Mouse (Mus musculus): Measurements from ENCODE around the gene Tbx1.

The Tbx1 gene

DNA sequence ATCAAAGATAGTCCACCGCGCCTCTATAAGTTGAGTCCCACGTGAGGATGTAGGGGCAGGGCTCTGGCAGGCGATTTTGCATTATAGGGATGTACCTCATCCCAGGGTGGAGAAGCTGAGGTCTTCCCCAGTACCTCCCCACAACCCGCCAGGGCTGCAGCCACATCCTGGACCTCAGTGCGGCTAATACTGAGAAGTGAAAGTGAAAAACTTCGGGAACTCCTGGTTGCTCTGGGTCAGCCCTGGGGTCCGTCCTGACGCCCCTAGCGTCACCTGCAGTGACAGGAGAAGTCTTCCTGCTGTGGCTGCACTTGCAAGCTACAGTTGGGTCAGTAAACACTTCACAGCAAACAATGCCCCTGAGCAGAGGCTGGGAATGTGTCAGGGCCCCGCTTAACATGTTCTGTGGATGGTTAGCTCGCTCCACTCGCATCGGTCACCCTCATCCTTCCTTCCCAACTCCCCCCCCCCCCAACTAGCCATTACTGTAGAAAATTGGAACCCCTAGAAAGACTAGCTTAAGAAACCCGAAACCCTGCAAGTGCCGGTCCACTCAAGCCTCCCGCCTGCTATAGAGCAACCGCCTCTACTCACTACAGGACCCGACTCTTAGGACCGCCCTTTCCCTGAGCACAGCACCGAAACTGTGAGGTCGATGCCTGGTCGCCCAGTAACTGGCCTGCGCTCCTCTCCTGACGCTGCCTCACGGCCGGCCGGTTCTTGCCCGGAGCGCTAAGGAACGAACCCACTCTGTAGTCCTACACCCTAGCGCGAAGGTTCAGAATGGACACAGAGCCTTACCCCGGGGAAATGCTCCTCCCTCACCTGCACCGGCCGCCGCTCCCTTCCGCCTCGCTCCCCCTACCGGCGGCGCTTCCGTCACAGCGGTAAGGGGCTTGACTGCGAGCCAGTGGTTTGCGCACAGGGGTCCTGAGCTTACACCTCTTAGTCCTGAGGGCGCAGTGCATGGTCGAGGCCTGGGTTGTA is at the start of gene Tbx1:
Gene Tbx1, minus strand, starts transcription at position 868 of the 987 bp plus-strand sequence.
- DNase-seq, result peak in 1 of 2 experiments; percentile 43

DNA sequence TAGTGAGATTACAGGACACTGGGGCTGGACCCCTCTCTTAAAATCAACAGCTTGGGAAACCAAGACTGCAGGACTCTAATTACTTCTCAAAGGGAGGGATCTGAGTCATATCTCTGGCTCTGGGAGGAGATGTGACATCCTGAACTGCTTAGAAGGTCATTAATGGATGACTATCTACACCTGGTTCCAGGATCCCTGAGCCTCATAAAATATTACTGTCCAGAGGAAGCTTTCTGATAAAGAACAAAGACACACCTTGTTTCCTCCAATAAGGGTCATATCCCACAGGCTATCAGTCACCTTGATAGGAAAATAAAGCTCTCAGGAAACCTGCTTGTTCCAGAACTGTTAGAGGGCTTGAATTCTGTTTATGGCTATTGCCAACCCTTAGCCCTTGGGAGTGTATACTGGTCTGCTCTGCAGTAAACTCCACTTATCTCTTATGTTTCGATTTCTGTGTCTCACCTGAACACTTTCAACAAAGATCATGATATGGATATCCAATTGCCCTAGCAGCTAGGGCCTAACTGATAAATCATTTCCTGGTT is 49.0 kb upstream of the Tbx1 start:
- DNase-seq, result no peak

DNA sequence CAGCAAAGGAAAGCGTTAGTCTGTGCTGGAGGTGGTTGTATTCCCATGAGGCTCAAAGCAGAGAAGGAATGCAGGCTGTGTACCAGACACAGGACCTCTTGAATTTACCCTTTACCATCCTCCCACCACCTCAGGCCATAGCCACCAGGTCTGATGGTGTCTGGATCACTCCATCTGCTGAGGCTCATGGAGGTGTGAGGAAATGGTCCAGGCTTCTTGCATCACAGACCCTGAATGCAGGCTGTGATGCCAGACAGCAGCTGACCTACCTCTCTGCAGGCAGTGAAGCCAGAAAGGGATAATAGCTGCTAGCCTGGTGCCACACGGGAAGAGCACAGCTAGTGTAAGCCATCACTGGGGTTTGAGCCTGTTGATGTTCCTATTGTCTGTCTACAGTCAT is 47.9 kb upstream of the Tbx1 start:
- no peak for DNase-seq

DNA sequence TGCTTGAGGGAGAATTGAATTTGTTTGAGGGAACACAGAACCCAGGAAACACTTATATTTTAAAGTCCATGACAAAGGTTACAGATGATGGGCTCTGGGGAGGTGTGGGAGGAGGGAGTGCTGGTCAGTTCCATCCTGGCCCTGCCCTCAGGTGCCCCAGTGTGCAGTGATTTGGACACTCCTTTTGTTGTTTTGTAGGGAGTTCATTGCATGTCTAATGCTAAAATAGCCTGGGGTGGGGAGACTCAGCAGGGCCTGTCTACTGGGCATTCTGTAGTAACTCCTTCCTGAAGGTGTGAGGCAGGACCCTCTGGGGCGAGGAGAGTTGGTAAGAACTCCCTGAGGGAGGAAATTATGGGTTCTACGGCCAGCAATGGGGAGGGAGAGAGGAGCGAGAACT is 46.3 kb upstream of the Tbx1 start:
- DNase-seq, result no peak

DNA sequence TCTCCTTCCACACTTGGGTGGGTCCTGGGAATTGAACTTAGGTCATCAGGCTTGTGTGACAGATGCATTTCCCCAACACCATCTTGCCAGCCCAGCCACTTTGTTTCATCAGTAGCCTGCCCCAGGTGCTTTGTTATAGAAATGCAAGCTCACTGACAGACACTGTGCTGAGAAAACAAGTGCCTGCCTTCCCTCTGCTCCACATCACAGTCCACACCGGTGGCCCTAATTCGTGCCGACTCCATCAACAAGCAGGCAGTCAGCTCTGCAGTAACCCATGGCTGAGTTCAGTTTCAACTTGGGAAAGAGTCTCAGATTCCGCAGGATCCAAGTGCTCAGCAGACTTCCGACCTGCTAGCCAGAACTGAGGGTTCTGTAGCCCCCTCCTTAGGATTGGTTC is 45.9 kb upstream of the Tbx1 start:
- DNase-seq, result no peak

DNA sequence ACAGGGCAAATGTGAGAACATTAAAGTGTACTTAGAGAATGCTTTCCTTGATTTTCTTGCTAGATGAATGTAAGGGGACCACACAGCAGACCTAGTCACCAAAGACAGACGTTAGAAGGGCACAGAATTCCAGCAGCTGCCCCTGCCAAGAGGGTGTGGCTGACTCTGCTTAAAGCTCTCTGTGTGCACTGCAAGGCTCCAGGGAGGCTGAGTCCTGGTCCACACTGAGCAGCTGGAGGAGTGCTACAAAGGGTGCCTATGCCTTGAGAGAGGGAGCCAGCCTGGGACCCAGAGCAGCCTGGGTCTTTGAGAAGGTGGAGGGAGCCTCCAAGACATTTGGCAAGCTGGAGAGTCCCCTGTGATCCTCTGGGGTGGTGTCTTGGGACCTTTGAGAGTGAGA is 42.9 kb upstream of the Tbx1 start:
- no peak for DNase-seq

DNA sequence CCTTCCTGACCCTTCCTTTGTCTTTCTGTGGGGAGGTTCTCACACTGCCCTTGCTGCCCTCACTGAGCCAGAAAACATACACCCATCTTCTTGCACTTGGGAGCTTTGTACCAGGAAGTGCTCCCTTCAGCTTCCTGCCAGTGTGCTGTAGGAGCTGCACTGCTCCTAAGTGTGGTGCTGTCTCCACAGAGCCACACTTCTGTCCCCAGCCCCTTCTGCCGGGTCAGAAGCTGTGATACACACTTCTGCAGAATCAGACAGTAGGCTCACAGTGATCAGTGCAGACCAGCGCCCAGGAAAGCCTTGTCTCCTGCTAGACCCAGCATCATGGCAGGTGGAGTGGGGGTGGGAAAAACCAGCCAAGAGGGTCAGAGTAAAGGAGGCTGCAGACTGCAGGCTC is 42.3 kb upstream of the Tbx1 start:
- DNase-seq, result no peak

DNA sequence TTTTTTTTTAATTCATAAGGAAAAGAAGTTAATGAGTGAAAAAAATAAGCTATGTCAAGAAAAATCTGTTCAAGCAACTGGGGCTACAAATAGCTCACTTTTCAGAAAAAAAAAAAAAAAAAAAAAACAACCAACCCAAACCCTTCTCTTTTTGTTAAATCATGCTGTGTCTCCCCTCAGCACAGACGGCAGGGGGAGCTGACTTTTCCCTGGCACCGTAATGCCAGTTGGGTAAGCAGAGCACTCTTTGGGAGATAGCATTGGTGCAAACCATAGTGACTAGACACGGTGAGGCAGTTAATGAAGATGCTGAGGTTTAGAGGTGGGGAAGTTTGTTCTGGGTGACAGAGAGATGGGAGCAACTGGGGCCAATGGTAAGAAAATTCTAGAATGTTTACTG is 41.6 kb upstream of the Tbx1 start:
- DNase-seq, result no peak

DNA sequence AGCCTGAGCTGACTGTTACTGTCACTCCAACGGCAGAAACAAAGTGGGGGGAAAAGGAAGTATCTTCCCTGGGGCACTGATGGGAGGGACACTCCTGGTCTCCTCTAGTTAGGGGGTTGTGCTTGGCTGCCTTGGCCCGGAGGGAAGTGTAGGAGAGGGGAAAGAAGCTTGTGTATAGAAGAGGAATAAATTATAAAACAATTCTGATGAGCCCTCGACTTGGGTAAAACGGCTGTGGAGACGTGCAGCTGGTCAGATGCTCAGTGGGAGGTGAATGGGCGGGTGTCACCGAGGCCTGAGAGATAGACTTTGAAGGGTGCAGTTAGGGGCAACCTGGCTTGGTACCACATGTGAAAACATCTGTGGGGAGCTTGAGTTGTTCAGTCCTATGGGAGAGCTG is 40.7 kb upstream of the Tbx1 start:
- no peak for DNase-seq

DNA sequence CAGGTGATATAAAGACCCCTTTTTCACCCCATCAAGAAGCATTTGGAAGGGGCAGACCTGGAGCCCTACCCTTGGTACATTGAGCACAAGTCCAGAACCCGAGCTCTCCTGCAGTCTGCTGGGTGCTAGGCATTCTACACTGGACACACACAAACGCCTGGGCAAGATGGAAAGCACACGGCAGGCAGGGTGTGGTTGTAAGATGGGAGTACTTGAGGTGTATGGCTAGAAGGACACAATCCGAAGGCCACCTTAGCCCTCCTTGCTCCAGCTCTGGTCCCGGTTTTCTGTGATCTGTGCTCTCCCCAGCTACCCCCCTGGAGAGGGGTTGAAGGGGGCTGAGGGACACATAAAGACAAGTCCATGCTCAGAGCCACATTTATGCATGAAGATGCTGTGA is 39.8 kb upstream of the Tbx1 start:
- DNase-seq, result no peak

DNA sequence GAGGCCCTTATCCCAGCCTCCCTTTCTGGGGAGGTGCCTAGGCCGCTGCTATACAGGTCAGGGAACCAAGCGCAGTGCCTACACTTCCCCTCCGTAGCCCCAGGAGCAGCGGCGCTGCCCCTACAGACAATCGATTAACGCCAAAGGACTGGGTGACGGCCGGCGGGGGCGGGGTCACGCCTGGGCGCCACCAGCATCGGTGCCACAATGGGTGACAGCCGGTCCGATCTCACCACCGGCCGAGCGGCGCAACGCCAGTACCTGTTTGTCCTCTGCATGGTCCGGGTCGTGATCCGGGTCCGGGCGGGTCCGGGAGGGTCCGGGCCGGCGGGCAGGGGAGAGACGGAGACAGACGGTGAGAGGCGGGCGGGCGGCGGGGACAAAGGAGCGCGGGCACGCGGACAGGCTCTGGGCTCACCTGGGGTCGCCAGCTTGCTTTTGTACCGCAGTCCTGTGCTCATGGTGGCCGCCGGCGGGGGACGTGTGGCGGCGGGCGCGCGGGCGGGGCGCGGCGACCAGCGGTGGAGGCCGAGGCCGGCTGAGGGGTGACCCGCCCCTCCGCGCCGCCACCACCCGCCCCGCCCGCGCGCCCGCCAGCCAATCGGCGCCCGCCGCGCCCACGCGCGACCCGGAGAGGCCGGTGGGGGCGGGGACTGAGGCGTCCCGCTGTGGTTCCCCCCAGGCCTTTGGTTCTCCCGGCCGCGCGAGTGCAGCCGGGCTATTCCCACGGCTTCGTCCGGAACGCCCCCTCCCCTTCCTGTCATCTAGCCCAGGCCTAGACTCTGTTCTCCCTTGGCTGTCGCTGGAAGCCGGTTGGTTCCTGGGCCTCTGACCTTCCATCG is 39.1 kb upstream of the Tbx1 start, which contains the start of gene Sept5:
Gene Sept5, minus strand, starts transcription at position 565 of the 842 bp plus-strand sequence.
- DNase-seq, result peak in 1 of 2 experiments; percentile 41

DNA sequence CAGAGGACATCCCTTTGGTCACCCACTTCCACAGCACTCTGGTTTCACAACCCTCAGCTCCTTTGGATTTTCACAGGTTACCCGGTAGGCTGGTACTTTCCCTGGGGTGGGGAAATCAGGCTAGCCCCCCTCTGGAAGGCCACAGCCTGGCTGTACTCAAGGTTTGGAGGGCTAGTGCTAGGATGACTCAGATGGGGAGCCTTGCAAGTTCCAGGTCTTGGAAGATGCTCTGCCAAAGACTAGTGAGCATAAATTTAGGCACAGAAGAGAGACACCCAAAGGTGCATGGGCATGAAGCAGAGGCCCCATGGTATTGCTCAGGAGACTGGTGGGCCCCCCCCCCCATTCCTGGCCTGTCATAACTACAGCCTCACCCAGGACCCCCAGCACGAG is 38.5 kb upstream of the Tbx1 start:
- DNase-seq, result no peak

DNA sequence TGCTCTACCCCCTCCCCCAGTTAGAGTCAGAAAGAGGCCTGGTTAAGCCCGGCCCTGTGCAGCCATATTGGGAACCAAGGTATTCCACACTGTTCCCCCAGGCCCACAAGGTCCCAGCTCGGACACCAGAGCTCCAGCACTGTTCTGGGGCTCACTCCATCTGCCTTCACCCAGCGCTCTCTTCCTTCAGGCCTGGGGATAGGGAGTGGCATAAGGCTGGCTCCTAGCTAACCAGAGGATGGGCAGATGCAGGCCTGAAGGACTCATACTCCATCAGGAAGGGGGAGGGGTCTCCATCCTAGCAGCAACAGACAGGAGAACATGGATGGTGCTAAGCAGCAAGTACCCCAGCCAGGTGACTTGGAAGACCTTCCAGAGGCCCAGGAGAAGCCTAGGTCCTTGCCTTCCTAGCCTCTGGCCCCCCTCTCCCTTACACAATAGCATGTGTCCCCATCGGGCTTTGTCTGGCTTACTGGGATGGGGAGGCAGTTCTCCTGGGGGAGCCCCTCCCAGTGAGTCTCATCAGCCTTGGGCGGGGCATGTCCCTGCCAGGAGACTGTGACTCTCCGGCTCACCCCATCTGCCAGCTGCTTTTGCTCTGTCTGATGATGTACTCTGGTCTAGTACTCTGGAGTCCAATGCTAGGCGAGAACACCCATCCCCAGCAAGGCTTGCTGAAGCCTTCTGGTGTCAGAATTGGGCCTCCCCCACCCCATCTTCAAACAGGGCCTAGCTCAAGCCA is 37.9 kb upstream of the Tbx1 start:
- no peak for DNase-seq

DNA sequence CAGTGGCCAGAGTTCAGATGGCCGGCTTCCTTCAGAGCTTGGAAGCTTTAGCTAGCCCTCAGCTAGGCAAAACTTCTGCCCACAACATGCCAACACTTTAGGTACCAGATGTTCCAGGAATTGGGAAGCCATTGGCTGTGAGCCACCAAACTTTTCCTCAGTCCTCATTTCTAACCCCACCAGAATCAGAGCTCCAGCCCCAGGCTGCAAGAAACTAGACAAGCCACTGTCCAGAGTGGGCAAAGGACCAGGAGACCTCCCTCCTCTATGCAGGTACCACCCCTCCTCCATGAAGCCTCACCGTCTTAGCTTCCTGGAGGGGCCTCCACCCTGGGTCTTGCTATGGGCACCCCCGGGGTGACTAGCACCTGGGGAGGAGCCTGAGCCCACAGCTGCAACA is 36.7 kb upstream of the Tbx1 start:
- no peak for DNase-seq

DNA sequence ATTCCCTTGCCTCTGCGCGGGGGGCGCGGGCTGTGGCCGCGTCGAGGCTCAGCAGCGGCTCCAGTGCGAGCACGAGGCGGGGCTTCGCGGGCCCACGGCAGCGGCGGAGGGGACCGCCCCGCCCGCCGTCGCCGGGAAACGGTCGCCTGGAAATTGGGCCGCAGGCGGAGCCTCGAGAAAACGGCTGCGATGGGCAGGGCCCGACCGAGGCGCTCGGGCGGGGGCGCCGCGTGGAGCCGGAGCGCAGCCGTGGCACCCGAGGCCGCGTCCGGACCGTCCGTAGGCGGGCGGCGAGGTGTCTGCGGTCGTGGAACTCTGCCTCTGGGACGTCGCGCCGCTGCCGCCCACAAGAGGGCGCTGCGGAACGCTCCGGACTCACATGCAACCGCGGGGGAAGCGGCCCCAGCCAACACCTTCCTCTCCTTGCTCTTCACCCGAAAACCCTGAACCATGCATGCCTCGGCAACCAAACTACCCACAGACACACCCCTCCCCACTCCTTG is 36.0 kb upstream of the Tbx1 start, which contains the start of gene Gm49601:
Gene Gm49601, minus strand, starts transcription at position 52 of the 503 bp plus-strand sequence.
- DNase-seq, result peak; percentile 59 to 78

DNA sequence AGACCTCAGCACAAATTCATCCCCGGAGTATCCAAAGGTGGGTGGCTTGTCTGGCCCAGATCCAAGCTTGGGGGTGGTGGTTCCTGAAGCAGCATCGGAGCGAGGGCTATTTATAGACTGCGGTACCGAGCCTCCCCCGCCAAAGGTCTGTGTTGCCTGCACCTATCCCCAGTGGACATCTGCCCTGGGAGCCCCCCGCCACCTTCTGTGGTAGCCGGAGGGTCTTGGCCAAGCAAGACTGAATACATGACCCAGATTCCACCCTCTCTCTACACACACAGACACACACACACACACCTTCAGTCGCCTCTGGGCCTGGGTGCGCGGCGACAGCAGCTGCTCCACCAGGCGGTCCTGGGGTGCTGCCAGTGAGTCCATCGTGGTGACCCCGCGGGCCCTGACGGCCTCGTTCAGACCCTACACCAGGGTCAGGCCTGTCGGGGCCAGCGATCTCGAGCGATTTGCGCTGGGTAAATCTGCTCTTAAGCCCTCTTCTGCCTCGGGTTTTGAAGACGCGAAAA is 35.4 kb upstream of the Tbx1 start:
- no peak for DNase-seq

DNA sequence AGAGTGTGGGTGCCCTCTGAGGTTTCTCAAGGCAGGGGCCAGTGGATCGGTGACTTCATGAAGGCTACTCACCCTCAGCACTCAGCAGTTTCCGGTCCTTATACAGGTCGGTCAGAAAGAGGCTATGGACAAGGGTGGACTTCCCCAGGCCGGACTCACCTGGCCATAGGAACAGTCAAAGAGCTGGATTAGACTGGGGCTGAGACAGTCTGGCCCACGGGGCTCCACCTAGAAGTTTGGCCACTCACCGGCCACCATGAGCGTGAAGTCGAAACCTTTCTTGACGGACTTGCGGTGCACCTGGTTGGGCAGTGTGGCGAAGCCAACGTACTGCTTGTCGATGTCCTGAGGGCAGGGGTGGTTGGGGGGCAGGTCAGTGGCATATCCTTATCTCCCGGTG is 34.6 kb upstream of the Tbx1 start:
- no peak for DNase-seq

DNA sequence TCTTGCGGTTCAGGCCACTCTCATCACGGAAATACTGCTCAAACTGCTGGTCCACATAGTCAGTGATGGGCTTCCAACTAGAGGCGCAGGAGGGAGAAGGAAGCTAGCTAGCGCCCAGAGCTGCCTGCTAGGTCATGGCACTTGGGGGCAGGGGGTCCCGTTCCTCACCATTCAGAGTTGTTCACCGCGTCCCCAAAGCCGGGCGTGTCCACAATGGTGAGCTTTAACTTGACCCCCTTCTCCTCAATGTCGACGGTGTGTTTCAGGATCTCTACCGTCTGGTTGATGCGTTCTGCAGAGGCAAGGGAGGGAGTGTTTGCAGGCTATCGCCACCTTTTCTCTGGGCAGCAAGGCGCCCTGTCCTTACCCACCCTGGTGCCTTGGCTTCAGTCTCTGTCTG is 34.2 kb upstream of the Tbx1 start:
- DNase-seq, result no peak

DNA sequence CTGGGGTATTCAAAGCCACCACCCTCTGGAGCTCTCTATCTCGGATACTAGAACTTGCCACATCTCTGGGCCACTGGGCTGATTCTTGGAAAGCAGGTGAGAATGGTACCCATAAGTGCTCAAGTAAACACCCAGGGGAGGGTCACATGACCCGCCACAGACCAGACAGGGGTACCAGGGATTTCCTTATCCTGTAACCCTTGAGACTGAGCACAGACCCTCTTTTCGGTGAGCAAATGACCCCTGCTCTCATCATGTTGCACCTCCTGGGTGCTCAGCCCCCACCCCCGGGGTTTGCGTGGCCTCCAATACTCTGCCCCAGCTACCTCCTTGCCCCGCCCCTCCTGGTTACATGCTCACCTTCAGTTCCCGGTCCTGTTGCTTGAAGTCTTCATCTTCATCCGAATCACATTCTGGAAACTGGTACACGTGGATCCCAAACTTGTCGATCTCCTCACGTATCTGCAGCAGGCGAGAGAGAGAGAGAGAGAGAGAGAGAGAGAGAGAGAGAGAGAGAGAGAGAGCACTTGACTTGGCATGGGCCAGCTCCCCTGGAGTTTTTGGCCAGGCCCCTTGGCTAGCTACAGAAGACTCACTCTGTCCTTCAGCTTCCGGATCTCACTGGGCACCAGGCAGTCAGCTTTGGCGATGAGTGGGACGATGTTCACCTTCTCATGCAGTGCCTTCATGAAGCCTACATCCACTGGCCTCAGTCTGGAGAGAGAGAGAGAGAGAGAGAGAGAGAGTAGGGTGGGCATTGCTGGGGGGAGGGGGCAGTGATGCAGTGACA is 33.5 kb upstream of the Tbx1 start:
- DNase-seq, result no peak

DNA sequence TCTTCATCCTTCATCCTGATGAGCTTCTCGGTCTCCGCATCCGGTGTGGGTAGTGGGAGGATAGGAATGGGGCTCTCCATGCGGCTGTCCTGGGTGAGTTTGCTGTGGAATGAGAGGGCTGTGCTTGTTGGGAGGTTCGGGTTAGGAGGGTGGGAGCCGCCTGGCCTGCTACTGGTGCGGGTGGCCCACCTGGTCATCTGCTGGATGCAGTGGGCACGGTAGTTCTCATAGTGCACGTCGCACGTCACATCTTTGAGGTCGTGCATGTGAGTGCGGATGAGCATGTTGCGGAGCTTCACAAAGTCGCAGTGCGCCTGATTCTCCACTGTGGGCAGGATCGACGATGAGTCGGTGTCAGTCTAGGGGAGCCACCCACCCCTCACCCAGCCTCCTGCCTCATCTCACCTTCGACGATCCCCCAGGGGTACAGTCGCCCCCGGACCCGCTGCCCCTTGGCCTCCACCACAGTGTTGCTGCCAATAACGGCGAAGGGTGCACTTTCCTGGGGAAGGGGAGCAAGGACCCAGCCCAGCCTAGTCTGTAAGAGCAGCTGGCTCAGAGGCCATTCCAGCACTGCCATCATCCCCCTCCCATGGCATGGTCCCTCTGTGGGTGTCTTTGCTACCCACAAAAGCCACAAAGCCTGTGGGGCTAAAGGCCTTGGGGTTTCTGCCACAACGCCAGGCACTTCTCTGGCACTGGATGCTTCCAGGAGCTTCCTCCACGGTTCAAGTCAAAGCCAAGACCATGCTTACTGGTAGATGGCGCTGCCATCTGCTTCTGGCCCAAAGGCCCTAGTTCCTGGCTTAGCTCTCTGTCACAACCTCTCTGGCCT is 32.7 kb upstream of the Tbx1 start:
- DNase-seq, result no peak
